Mouse (Mus musculus): ENCODE measurements around the gene Tfap2e.

DNA sequence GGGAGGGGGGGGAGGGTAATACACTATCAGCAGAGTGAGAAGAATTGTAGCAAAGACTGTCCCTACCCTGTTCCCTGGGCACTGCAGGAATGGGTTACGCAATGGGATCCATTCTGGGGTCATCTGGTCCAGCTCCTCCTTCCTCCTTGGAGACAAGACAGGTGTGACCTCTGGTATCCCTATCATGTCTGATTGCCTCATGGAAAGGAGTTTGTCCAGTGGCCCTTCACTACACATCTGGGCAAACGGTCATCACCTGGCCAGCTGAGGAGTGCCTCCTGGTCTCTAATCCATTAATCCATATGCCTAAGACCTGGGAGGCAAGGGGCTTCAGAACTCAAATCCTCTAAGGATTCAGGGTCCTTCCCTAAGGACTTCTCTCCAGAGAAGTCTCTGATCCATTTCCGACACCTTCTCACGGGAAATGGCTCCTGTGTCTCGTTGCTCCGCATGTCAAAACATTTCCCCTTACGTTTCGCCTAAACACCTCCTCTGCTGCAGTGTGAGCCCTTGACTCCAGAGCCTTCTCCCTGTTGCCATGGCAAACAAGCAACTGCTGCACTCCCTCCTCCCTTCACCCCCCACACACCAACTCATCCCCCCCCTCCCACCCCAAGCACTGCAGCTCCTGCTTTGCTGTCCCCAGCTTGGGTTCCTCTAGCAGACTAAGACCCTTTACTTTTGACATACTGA is 15.0 kb upstream of the Tfap2e start:
- TF ChIP-seq GATA1 (IDR thresholded peaks at IDR 0.05; ENCODE audit: low read length) (no peak), TAL1 (IDR thresholded peaks at IDR 0.05; ENCODE audit: low read length) (no peak)

Measured in erythroblast, embryonic 14.5 days (primary cell).